Comparison of ENCODE assay signal across 16 mouse cellular contexts in genomic region chr9:105467787-105468186, GRCm38 (mm10). TPM values are rescaled to one million over a fixed set of nuclear protein-coding genes. Genes with fewer than 3 reads are reported as not detected.
DNase-seq lines count a peak whose midpoint lies in the region; ATAC-seq and TF ChIP-seq lines count a peak whose summit lies in the region.
"Had no signal": no experiment of that assay in that cellular context is flagged by ENCODE, and none has a peak within 500 bp of the region (broad histone marks: within the 10 kb centered on the region; RNA-seq: fewer than 3 reads in every experiment).

No protein-coding gene starts in this region.

- H3K4me1 ChIP-seq in cerebellum, adult 2 months (ENCODE audit: control insufficient read depth, insufficient read depth, low read length), result no peaks in the 10 kb centered on the region
- H3K4me1 ChIP-seq: embryonic facial prominence, embryonic 15.5 days; heart, embryonic 15.5 days; liver, embryonic 12.5 days; midbrain, embryonic 12.5 days; neural tube, embryonic 15.5 days had no signal

- over 99% methylated on average over 3 of the region's 3 CpGs for WGBS in cerebellum, adult 2 months

- no peak for TF ChIP-seq POLR2A in cerebellum, adult 2 months (IDR thresholded peaks at IDR 0.05; ENCODE audit: borderline replicate concordance, insufficient read depth, low read length)

- H3K27ac ChIP-seq in cerebellum, adult 2 months (ENCODE audit: insufficient read depth, low read length), result no peak overlapping the region
- H3K27ac ChIP-seq: embryonic facial prominence, embryonic 15.5 days; heart, embryonic 15.5 days; liver, embryonic 12.5 days; midbrain, embryonic 12.5 days; neural tube, embryonic 15.5 days had no signal

- TF ChIP-seq CTCF in cerebellum, adult 2 months (IDR thresholded peaks at IDR 0.05; ENCODE audit: borderline replicate concordance, insufficient read depth, low read depth, low read length), result peak; percentile 8; the same call in 1 of the 2 replicates

- ATAC-seq in granulocyte monocyte progenitor cell, adult 5-6 weeks (replicated peaks; ENCODE audit: poor library complexity, severe bottlenecking), result no peak; the same call in 1 of the 2 replicates
- ATAC-seq: intestine, embryonic 16.5 days; liver, embryonic 12.5 days had no signal

- H3K4me3 ChIP-seq in cerebellum, adult 2 months (replicated peaks; ENCODE audit: insufficient read depth, low read depth, low read length), result no peak overlapping the region
- H3K4me3 ChIP-seq: embryonic facial prominence, embryonic 15.5 days; heart, embryonic 15.5 days; liver, embryonic 12.5 days; midbrain, embryonic 12.5 days; neural tube, embryonic 15.5 days had no signal

- no peak for DNase-seq in cerebellum, adult 2 months
- DNase-seq in cerebellum, adult 8-10 months, result no peak
- DNase-seq in kidney, postnatal 4 days, result peak; percentile 28
- DNase-seq in kidney, adult 9 months, result no peak
- DNase-seq in thymus, postnatal 25 days, result peak; percentile 9
- DNase-seq in thymus, postnatal 10 days (ENCODE audit: low spot score in 2 of 2), result no peak
- no peak for DNase-seq in left cerebral cortex, adult 18-20 months (ENCODE audit: low spot score in 2 of 2)
- DNase-seq: adrenal gland, adult 8-10 months; cerebellum, adult 9-10 months had no signal

- no peaks in the 10 kb centered on the region for H3K27me3 ChIP-seq in cerebellum, adult 2 months (ENCODE audit: control insufficient read depth, insufficient read depth, low read length)
- H3K27me3 ChIP-seq: embryonic facial prominence, embryonic 15.5 days; heart, embryonic 15.5 days; liver, embryonic 12.5 days; midbrain, embryonic 12.5 days; neural tube, embryonic 15.5 days had no signal

RNA-seq across cellular contexts. Expression of gene Atp2c1, which starts 59.3 kb away (rescaled TPM):
- 108 and 110 TPM in 2 replicates for polyA plus RNA-seq in cerebellum, adult 2 months (2012; rRNA removed)
- total RNA-seq in granulocyte monocyte progenitor cell, adult 5-6 weeks (2014; fragmentation: Nextera tagmentation), result 14.9 and 19.6 TPM in 2 replicates
- total RNA-seq in granulocyte monocyte progenitor cell, adult 5-6 weeks (2017), result 47.3 and 65.1 TPM in 2 replicates
- 100 to 1,000 TPM; 202 to 204 TPM for total RNA-seq in left cerebral cortex, adult 18-20 months (2021)

Comparison
In these comparisons a context has a peak if more than half of its experiments do, and no peak if none do; other contexts are left out.
1. DNase-seq: peak in kidney, postnatal 4 days (2 of 2) and thymus, postnatal 25 days (single experiment); none in cerebellum, adult 2 months (0 of 2), cerebellum, adult 8-10 months (single experiment), kidney, adult 9 months (single experiment), thymus, postnatal 10 days (0 of 2) and left cerebral cortex, adult 18-20 months (0 of 2).